Mouse (Mus musculus) embryonic stem cell, embryonic (primary cell): Measurements from ENCODE around the gene Apip.

Experiments used
- CTCF ChIA-PET, 4 experiments: fragments of 300-600 bp in 2 of 4; fragments of 350-600 bp in 2 of 4; sonication (Branson Sonifier 250); formaldehyde crosslinking; loops; one replicate each; lab custom pipeline; 2022; ENCODE audit warnings: inconsistent platforms in 2 of 4; lab: Charles Lee
- POLR2A ChIA-PET, 4 experiments: fragments of 300-600 bp in 2 of 4; fragments of 350-600 bp in 2 of 4; sonication (Branson Sonifier 250); formaldehyde crosslinking; loops; one replicate each; lab custom pipeline; 2022; ENCODE audit warnings: antibody characterized with exemption in 4 of 4, inconsistent platforms in 1 of 4; lab: Charles Lee

Gene Apip

GRCm38 (mm10) chr2:103084451-103084850 lies 11.0 kb downstream of the Apip start:
- POLR2A ChIA-PET: interaction anchor here (0.6 to 3.0 kb wide), 8 partner anchors 10 to 376 kb away, joined by 3 to 27 read pairs (median 4); partner anchors contain the start of genes Apip (in 3 of the 4) and Pdhx (in 3 of the 4)

GRCm38 (mm10) chr2:103085633-103086032 lies 12.2 kb downstream of the Apip start:
- CTCF ChIA-PET: interaction anchor here (0.6 to 4.5 kb wide), 29 partner anchors 9 to 1613 kb away, joined by 3 to 34 read pairs (median 4); partner anchors contain the start of genes Apip (in 3 of the 4) and Pdhx (in 3 of the 4)
- POLR2A ChIA-PET: interaction anchor here (0.6 to 3.0 kb wide), 8 partner anchors 9 to 400 kb away, joined by 3 to 27 read pairs (median 4); partner anchors contain the start of genes Apip (in 3 of the 4) and Pdhx (in 3 of the 4)

More at GRCm38 (mm10) chr2:103084451-103084850, 11.0 kb downstream of the Apip start:
- CTCF ChIA-PET: interaction anchor here (0.5 to 4.0 kb wide), 22 partner anchors 11 to 463 kb away, joined by 3 to 34 read pairs (median 4); partner anchors contain the start of genes Apip (in 3 of the 4) and Pdhx (in 3 of the 4)

DNA sequence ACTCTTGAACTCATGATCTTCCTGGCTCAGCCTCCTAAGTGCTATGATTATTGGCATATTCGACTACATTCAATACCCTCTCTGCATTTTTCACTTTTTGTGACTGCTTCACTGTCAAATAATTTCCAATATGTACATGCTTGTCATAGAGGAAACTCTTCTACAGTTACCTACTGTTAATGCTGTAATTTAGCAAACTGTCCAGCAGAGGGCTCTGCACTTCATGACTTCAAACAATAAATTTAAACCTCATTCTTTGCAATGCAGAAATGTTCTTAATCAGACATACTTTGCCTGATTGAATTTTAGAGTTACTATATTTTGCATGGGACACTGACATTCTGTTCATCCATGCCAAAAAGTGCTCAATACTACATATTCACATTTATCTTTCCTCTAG lies 13.0 kb downstream of the Apip start:
- ChIA-PET POLR2A (interaction anchor here in 2 of 4 experiments (0.6 to 3.0 kb wide), 3 partner anchors 8 to 777 kb away, joined by 3 to 27 read pairs (median 4); partner anchors contain the start of genes Apip (in 1 of the 2) and Pdhx (in 1 of the 2)), CTCF (interaction anchor here in 3 of 4 experiments (0.6 to 4.5 kb wide), 13 partner anchors 11 to 914 kb away, joined by 3 to 34 read pairs (median 4); partner anchors contain the start of genes Apip (in 2 of the 3) and Pdhx (in 2 of the 3))

DNA sequence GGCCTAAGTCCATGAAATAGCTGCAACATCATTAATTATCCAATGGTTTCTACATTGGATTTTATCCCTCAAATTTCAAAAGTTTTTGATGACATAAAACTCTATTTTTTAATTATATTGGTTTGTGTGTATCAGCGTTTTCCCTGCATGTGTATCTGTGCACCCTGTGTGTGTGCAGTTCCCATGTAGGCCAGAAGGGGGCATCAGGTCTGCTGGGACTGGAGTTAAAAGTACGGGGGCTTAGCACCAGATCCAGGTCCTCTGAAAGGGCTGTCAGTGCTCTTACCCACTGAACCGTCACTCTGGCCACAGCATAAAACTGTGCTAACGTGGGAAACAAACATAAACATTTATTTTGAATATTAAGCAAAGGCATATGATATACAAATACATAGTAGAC lies 14.6 kb downstream of the Apip start:
- ChIA-PET CTCF (interaction anchor here in 3 of 4 experiments (0.7 to 4.5 kb wide), 3 partner anchors 258 to 913 kb away, joined by 3 to 13 read pairs (median 4); no protein-coding TSS in a partner anchor), POLR2A (no interaction called here)

DNA sequence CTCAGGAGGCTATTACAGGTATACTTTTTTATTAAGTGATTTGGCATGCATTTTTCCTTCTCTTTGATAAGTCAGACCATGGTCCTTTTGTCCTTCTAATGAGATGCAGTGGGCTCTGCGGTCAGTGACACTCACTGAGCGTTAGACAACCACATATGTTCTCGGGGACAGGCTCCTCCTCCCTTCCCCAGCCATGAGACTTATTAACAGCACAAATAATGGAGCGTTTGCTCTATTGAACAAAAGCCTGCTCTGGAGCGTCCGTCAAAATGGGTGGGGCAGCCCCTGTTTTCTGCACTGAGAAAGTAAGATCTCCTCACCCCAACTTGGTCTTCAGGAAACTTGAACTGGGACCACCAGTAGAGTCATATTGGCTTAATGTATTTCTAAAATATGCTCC lies 16.0 kb downstream of the Apip start:
- CTCF ChIA-PET: interaction anchor here in 2 of 4 experiments (0.5 to 4.5 kb wide), 2 partner anchors 129 to 258 kb away, joined by 3 to 13 read pairs; no protein-coding TSS in a partner anchor
- POLR2A ChIA-PET: no interaction called here

DNA sequence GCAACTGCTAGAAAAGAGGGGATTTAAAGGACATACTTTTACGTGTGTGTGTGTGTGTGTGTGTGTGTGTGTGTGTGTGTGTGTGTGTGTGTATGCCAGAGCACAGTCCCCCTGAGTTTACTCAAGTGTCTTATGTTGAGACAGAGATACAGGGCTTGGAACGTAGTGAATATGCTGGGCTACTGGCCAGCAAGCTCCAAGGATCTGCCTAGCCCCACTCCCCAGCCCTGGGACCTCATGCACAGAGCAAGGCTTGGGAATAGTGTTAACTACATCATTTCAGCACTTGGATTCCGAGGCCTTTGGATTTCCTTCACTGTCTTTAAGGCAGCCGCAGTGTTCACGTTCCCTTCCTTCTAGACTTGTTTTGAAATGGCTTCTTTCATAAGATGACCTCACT lies 29.1 kb downstream of the Apip start:
- ChIA-PET CTCF (interaction anchor here in 1 of 4 experiments (0.7 kb wide), 1 partner anchor 354 kb away, joined by 5 read pairs; no protein-coding TSS in a partner anchor), POLR2A (interaction anchor here in 1 of 4 experiments (0.7 kb wide), 1 partner anchor 304 kb away, joined by 4 read pairs; no protein-coding TSS in a partner anchor)

GRCm38 (mm10) chr2:103106172-103106571 lies 32.7 kb downstream of the Apip start:
- ChIA-PET CTCF (no interaction called here), POLR2A (no interaction called here)

DNA sequence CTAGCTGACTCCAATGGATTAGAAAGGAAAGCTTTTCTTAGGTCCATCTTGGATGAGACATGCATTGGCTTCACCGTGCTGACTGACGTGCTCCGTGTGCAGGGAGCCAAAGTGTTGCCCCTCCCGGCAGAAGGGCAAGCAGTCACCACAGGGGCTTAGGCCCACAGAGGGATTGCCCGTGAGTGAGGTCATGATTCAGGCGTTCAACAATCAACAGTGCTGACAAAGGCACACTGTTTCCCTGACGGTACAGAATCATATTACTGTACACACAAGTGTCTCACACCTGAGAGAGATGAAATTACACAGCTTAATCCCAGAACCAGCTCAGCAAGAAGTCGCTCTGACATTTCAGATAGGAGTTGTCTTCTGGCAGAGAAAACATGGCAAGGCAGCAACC lies 38.2 kb downstream of the Apip start:
- CTCF ChIA-PET: interaction anchor here in 2 of 4 experiments (1.0 to 1.2 kb wide), 2 partner anchors 26 to 27 kb away, joined by 3 to 4 read pairs; no protein-coding TSS in a partner anchor
- POLR2A ChIA-PET: interaction anchor here in 1 of 4 experiments (1.1 kb wide), 1 partner anchor 38 kb away, joined by 3 read pairs; the partner anchor contains the start of genes Apip and Pdhx

- CTCF ChIA-PET: interaction anchor here in 1 of 4 experiments (0.7 kb wide), 1 partner anchor 340 kb away, joined by 4 read pairs; no protein-coding TSS in a partner anchor
- POLR2A ChIA-PET: no interaction called here
Observed at GRCm38 (mm10) chr2:103117212-103117611, 43.7 kb downstream of the Apip start.

GRCm38 (mm10) chr2:103118324-103119196 lies 45.1 kb downstream of the Apip start:
- ChIA-PET POLR2A (no interaction called here), CTCF (interaction anchor here in 1 of 4 experiments (0.6 kb wide), 1 partner anchor 304 kb away, joined by 6 read pairs; no protein-coding TSS in a partner anchor)

DNA sequence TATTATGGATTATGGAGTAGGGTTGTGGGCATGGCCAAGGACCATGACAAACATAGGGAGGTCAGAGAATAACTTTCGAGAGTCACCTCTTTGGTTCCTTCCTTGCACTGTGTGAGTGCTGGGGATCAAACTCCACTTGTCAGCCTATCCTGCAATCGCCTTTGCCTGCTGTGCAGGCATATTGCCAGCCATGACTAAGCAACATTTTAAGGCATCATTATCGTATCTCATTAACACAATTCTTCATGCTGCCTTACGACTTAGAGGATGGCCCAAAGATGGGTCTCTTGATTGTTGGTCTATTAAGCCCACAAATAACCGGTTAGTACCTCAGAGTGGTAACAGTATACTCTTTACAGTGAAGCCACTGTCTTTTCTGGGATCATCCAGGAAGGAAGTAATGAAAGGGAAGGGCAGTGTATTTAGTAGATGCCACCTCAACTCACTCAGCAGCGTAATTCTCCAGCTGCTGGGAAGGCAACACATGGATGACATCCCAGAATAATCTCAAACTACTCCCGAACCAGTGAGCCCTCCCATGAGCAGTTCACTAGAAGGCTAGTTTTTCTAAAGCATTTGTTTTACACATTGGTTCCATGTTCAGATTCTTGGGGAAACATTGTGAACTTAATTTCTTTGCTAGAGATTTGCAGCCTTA lies 45.9 kb downstream of the Apip start:
- ChIA-PET POLR2A (no interaction called here), CTCF (interaction anchor here in 1 of 4 experiments (0.6 kb wide), 1 partner anchor 34 kb away, joined by 4 read pairs; no protein-coding TSS in a partner anchor)

DNA sequence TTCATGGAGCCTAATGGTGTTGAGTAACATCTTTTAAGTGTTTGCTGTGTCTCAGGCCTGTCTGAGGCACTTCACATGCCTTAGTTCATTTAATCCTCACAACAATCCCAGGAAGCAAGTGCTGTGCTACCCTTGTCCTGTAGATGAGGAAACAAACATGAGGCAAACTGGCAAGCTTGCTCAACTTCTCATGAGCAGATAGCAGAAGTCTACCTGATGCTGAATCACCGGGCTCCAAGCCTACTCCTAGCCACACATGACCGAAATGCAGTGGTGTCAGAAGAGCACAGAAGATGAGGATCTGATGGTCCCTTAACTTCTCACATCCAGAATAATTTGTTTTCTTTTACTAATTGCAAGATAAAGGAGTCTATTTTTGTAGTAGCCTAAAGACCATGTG lies 56.2 kb downstream of the Apip start:
- ChIA-PET CTCF (no interaction called here), POLR2A (no interaction called here)

DNA sequence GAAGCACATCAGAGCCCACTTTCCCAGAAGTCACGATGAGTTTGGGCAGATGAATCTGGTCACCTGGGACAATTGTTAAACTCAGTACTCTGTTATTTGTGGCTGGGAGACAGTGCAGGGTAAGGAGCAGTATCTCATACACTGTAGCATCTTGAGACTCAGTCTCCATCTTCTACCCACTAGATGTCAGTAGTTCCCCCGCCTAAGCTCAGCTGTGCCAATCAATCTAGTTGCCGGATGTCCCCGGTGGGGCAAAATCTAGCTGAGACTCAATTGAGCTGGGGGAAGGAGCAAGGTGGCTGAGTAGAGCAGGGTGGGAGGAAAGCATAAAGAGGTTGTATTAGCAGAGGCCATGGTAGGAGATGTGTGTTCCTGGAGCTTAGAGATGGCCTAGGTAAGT lies 57.7 kb downstream of the Apip start:
- CTCF ChIA-PET: interaction anchor here in 2 of 4 experiments (0.6 to 1.6 kb wide), 8 partner anchors 160 to 416 kb away, joined by 3 to 8 read pairs (median 4); no protein-coding TSS in a partner anchor
- POLR2A ChIA-PET: interaction anchor here in 1 of 4 experiments (0.6 kb wide), 1 partner anchor 19 kb away, joined by 9 read pairs; no protein-coding TSS in a partner anchor

GRCm38 (mm10) chr2:103138529-103139265 lies 65.2 kb downstream of the Apip start:
- POLR2A ChIA-PET: no interaction called here
- CTCF ChIA-PET: interaction anchor here in 1 of 4 experiments (0.6 kb wide), 1 partner anchor 208 kb away, joined by 5 read pairs; no protein-coding TSS in a partner anchor
